Mouse (Mus musculus): ENCODE results near the gene Syt12. TPM values are rescaled to one million over a fixed set of nuclear protein-coding genes. Genes with fewer than 3 reads are reported as not detected.

Gene Syt12
- total RNA-seq, 2 experiments from 2014 or later, result 64.3 to 94.0 TPM

- DNase-seq (ENCODE audit: low spot score in 2 of 2), result no peak
These were observed 26.1 kb downstream of the Syt12 start for GRCm38 (mm10) chr19:4451098-4451497.

GRCm38 (mm10) chr19:4450666-4451065 lies 26.6 kb downstream of the Syt12 start:
- DNase-seq (ENCODE audit: low spot score in 2 of 2), result no peak

GRCm38 (mm10) chr19:4449230-4449629 lies 28.0 kb downstream of the Syt12 start:
- no peak for DNase-seq (ENCODE audit: low spot score in 2 of 2)

- no peak for DNase-seq (ENCODE audit: low spot score in 2 of 2)
These were observed 29.8 kb downstream of the Syt12 start for GRCm38 (mm10) chr19:4447445-4447844.

GRCm38 (mm10) chr19:4446661-4447420 lies 30.4 kb downstream of the Syt12 start:
- no peak for DNase-seq (ENCODE audit: low spot score in 2 of 2)

GRCm38 (mm10) chr19:4442408-4442807 lies 34.8 kb downstream of the Syt12 start:
- DNase-seq (ENCODE audit: low spot score in 2 of 2), result peak; percentile 71 to 79

GRCm38 (mm10) chr19:4441621-4442161 lies 35.6 kb downstream of the Syt12 start:
- no peak for DNase-seq (ENCODE audit: low spot score in 2 of 2)

GRCm38 (mm10) chr19:4441090-4441591 lies 36.1 kb downstream of the Syt12 start:
- peak; percentile 43 to 63 for DNase-seq (ENCODE audit: low spot score in 2 of 2)

GRCm38 (mm10) chr19:4440222-4440621 lies 37.0 kb downstream of the Syt12 start:
- peak in 1 of 2 experiments; percentile 57 for DNase-seq (ENCODE audit: low spot score in 2 of 2)

- DNase-seq (ENCODE audit: low spot score in 2 of 2), result peak; percentile 75 to 81
These were observed 38.0 kb downstream of the Syt12 start, which contains the start of gene Rhod for GRCm38 (mm10) chr19:4439161-4439801. TSS of gene Rhod (minus strand) at chr19:4439432.

GRCm38 (mm10) chr19:4438791-4439160 lies 38.5 kb downstream of the Syt12 start:
- no peak for DNase-seq (ENCODE audit: low spot score in 2 of 2)

GRCm38 (mm10) chr19:4437886-4438285 lies 39.4 kb downstream of the Syt12 start:
- no peak for DNase-seq (ENCODE audit: low spot score in 2 of 2)

GRCm38 (mm10) chr19:4436254-4436653 lies 41.0 kb downstream of the Syt12 start:
- no peak for DNase-seq (ENCODE audit: low spot score in 2 of 2)

GRCm38 (mm10) chr19:4434999-4435398 lies 42.2 kb downstream of the Syt12 start:
- DNase-seq (ENCODE audit: low spot score in 2 of 2), result no peak

- no peak for DNase-seq (ENCODE audit: low spot score in 2 of 2)
These were observed 43.5 kb downstream of the Syt12 start for GRCm38 (mm10) chr19:4433756-4434155.

GRCm38 (mm10) chr19:4430091-4430620 lies 47.1 kb downstream of the Syt12 start:
- DNase-seq (ENCODE audit: low spot score in 2 of 2), result peak in 1 of 2 experiments; percentile 23

GRCm38 (mm10) chr19:4425610-4426366 lies 51.5 kb downstream of the Syt12 start:
- no peak for DNase-seq (ENCODE audit: low spot score in 2 of 2)

GRCm38 (mm10) chr19:4423021-4423420 lies 54.2 kb downstream of the Syt12 start:
- DNase-seq (ENCODE audit: low spot score in 2 of 2), result no peak

- no peak for DNase-seq (ENCODE audit: low spot score in 2 of 2)
These were observed 54.7 kb downstream of the Syt12 start for GRCm38 (mm10) chr19:4422581-4422980.

GRCm38 (mm10) chr19:4420153-4420910 lies 56.9 kb downstream of the Syt12 start:
- DNase-seq (ENCODE audit: low spot score in 2 of 2), result no peak
